Mouse (Mus musculus): Measurements from ENCODE around the gene Emid1. TPM values are rescaled to one million over a fixed set of nuclear protein-coding genes. Genes with fewer than 3 reads are reported as not detected.

Gene Emid1
- polyA plus RNA-seq, 1 experiment from 2014 or later: 174 TPM

- DNase-seq (ENCODE audit: low spot score) (no peak), ATAC-seq (replicated peaks; ENCODE audit: low FRiP score, low read depth) (no peak)
- Histone ChIP-seq H3K9me3 (replicated peaks; ENCODE audit: low read length) (no peaks in the 10 kb centered on the region), H3K4me2 (ENCODE audit: low read length) (no peak overlapping the region), H3K4me1 (replicated peaks; ENCODE audit: insufficient read depth, low read length) (no peaks in the 10 kb centered on the region; the same call in 1 of the 2 replicates), H3K9ac (ENCODE audit: low read depth, low read length) (no peak overlapping the region), H3K36me3 (ENCODE audit: insufficient read depth, low read length) (peaks cover 16% of the 10 kb centered on the region), H3K27ac (no peak overlapping the region), H3K27me3 (ENCODE audit: insufficient read depth, low read length) (no peaks in the 10 kb centered on the region), H3K4me3 (replicated peaks; ENCODE audit: low read depth, low read length) (no peak overlapping the region)
- TF ChIP-seq CTCF (IDR thresholded peaks at IDR 0.05; ENCODE audit: low read depth): no peak
- 59% methylated on average over 9 of the region's 9 CpGs for WGBS
These were observed 40.0 kb upstream of the Emid1 start for GRCm38 (mm10) chr11:5192084-5192516.

GRCm38 (mm10) chr11:5189239-5189933 lies 37.3 kb upstream of the Emid1 start:
- H3K9me3 ChIP-seq (replicated peaks; ENCODE audit: low read length): no peaks in the 10 kb centered on the region
- ATAC-seq (replicated peaks; ENCODE audit: low FRiP score, low read depth): no peak
- peaks cover under 1% of the 10 kb centered on the region; the same call in 1 of the 2 replicates for H3K4me1 ChIP-seq (replicated peaks; ENCODE audit: insufficient read depth, low read length)
- H3K27me3 ChIP-seq (ENCODE audit: insufficient read depth, low read length): no peaks in the 10 kb centered on the region
- 70% methylated on average over 9 of the region's 9 CpGs for WGBS
- no peak for DNase-seq (ENCODE audit: low spot score)
- TF ChIP-seq CTCF (IDR thresholded peaks at IDR 0.05; ENCODE audit: low read depth): no peak
- H3K9ac ChIP-seq (ENCODE audit: low read depth, low read length): no peak overlapping the region
- H3K36me3 ChIP-seq (ENCODE audit: insufficient read depth, low read length): peaks cover 2% of the 10 kb centered on the region; the same call in 1 of the 2 replicates
- H3K4me2 ChIP-seq (ENCODE audit: low read length): no peak overlapping the region
- no peak overlapping the region for H3K27ac ChIP-seq
- no peak overlapping the region for H3K4me3 ChIP-seq (replicated peaks; ENCODE audit: low read depth, low read length)

GRCm38 (mm10) chr11:5188170-5188569 lies 36.1 kb upstream of the Emid1 start:
- DNase-seq (ENCODE audit: low spot score): no peak
- H3K27ac ChIP-seq: no peak overlapping the region
- peaks cover 6% of the 10 kb centered on the region; the same call in 1 of the 2 replicates for H3K4me1 ChIP-seq (replicated peaks; ENCODE audit: insufficient read depth, low read length)
- H3K9me3 ChIP-seq (replicated peaks; ENCODE audit: low read length): no peaks in the 10 kb centered on the region
- TF ChIP-seq CTCF (IDR thresholded peaks at IDR 0.05; ENCODE audit: low read depth): no peak
- no peak overlapping the region for H3K9ac ChIP-seq (ENCODE audit: low read depth, low read length)
- no peaks in the 10 kb centered on the region for H3K36me3 ChIP-seq (ENCODE audit: insufficient read depth, low read length)
- 90% methylated on average over 4 of the region's 4 CpGs for WGBS
- no peak overlapping the region for H3K4me3 ChIP-seq (replicated peaks; ENCODE audit: low read depth, low read length)
- no peak for ATAC-seq (replicated peaks; ENCODE audit: low FRiP score, low read depth)
- H3K27me3 ChIP-seq (ENCODE audit: insufficient read depth, low read length): no peaks in the 10 kb centered on the region
- no peak overlapping the region for H3K4me2 ChIP-seq (ENCODE audit: low read length)

GRCm38 (mm10) chr11:5184832-5185231 lies 32.8 kb upstream of the Emid1 start:
- no peak for TF ChIP-seq CTCF (IDR thresholded peaks at IDR 0.05; ENCODE audit: low read depth)
- 90% methylated on average over 9 of the region's 9 CpGs for WGBS
- Histone ChIP-seq H3K4me3 (replicated peaks; ENCODE audit: low read depth, low read length) (no peak overlapping the region), H3K4me1 (replicated peaks; ENCODE audit: insufficient read depth, low read length) (peaks cover 6% of the 10 kb centered on the region; the same call in 1 of the 2 replicates), H3K27ac (no peak overlapping the region), H3K9ac (ENCODE audit: low read depth, low read length) (no peak overlapping the region), H3K4me2 (ENCODE audit: low read length) (no peak overlapping the region), H3K27me3 (ENCODE audit: insufficient read depth, low read length) (no peaks in the 10 kb centered on the region), H3K9me3 (replicated peaks; ENCODE audit: low read length) (no peaks in the 10 kb centered on the region), H3K36me3 (ENCODE audit: insufficient read depth, low read length) (no peaks in the 10 kb centered on the region)
- DNase-seq (ENCODE audit: low spot score): no peak
- no peak for ATAC-seq (replicated peaks; ENCODE audit: low FRiP score, low read depth)

GRCm38 (mm10) chr11:5184250-5184649 lies 32.2 kb upstream of the Emid1 start:
- Histone ChIP-seq H3K27ac (no peak overlapping the region), H3K4me1 (replicated peaks; ENCODE audit: insufficient read depth, low read length) (peaks cover 6% of the 10 kb centered on the region; the same call in 1 of the 2 replicates), H3K36me3 (ENCODE audit: insufficient read depth, low read length) (no peaks in the 10 kb centered on the region), H3K9me3 (replicated peaks; ENCODE audit: low read length) (no peaks in the 10 kb centered on the region), H3K4me3 (replicated peaks; ENCODE audit: low read depth, low read length) (no peak overlapping the region), H3K27me3 (ENCODE audit: insufficient read depth, low read length) (no peaks in the 10 kb centered on the region), H3K9ac (ENCODE audit: low read depth, low read length) (no peak overlapping the region), H3K4me2 (ENCODE audit: low read length) (no peak overlapping the region)
- no peak for TF ChIP-seq CTCF (IDR thresholded peaks at IDR 0.05; ENCODE audit: low read depth)
- no peak for ATAC-seq (replicated peaks; ENCODE audit: low FRiP score, low read depth)
- WGBS: 34% methylated on average over 9 of the region's 9 CpGs
- no peak for DNase-seq (ENCODE audit: low spot score)

- no peak for TF ChIP-seq CTCF (IDR thresholded peaks at IDR 0.05; ENCODE audit: low read depth)
- WGBS: 67% methylated on average over 4 of the region's 4 CpGs
- no peak overlapping the region for H3K9ac ChIP-seq (ENCODE audit: low read depth, low read length)
- no peaks in the 10 kb centered on the region for H3K27me3 ChIP-seq (ENCODE audit: insufficient read depth, low read length)
- H3K4me2 ChIP-seq (ENCODE audit: low read length): no peak overlapping the region
- ATAC-seq (replicated peaks; ENCODE audit: low FRiP score, low read depth): no peak
- no peaks in the 10 kb centered on the region for H3K9me3 ChIP-seq (replicated peaks; ENCODE audit: low read length)
- DNase-seq (ENCODE audit: low spot score): no peak
- H3K4me3 ChIP-seq (replicated peaks; ENCODE audit: low read depth, low read length): no peak overlapping the region
- no peak overlapping the region for H3K27ac ChIP-seq
- no peaks in the 10 kb centered on the region for H3K36me3 ChIP-seq (ENCODE audit: insufficient read depth, low read length)
- peaks cover 6% of the 10 kb centered on the region; the same call in 1 of the 2 replicates for H3K4me1 ChIP-seq (replicated peaks; ENCODE audit: insufficient read depth, low read length)
These were observed 30.8 kb upstream of the Emid1 start for GRCm38 (mm10) chr11:5182870-5183269.

Data from kidney, postnatal 0 days (tissue).